Mouse (Mus musculus): Measurements from ENCODE around the gene Sema3e. TPM values are rescaled to one million over a fixed set of nuclear protein-coding genes. Genes with fewer than 3 reads are reported as not detected.

Gene Sema3e
- total RNA-seq, 4 experiments from 2014 or later: 12.8 to 16.7 (median 15.7) TPM

DNA sequence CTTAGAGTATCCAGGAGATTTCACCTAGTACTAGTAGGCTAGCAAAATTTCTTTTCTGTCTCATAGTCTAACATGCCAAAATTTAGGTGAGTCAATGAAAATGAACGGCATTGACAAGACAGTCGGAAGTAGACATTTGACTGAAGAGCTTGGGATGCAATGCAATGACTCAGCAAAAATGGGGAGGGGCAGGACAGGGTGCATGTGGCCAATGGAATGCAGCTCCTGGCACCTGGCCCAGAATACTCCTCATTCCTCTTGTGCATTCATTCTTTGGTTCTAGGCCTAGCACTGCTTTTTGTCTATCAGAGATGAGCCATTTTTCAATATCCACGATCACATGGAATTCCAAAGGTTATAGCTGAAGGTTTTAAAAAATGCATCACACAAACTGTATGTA, 48.1 kb downstream of the Sema3e start:
- no peak for DNase-seq (ENCODE audit: low spot score in 2 of 2)

GRCm38 (mm10) chr5:14088100-14088499, 63.0 kb downstream of the Sema3e start:
- DNase-seq (ENCODE audit: low spot score in 2 of 2): peak in 1 of 2 experiments; percentile 50

GRCm38 (mm10) chr5:14089875-14090608, 65.0 kb downstream of the Sema3e start:
- no peak for DNase-seq (ENCODE audit: low spot score in 2 of 2)

GRCm38 (mm10) chr5:14090609-14090969, 65.5 kb downstream of the Sema3e start:
- no peak for DNase-seq (ENCODE audit: low spot score in 2 of 2)

- DNase-seq (ENCODE audit: low spot score in 2 of 2): peak in 1 of 2 experiments; percentile 12
Observed at GRCm38 (mm10) chr5:14092262-14092776, 67.2 kb downstream of the Sema3e start.

DNA sequence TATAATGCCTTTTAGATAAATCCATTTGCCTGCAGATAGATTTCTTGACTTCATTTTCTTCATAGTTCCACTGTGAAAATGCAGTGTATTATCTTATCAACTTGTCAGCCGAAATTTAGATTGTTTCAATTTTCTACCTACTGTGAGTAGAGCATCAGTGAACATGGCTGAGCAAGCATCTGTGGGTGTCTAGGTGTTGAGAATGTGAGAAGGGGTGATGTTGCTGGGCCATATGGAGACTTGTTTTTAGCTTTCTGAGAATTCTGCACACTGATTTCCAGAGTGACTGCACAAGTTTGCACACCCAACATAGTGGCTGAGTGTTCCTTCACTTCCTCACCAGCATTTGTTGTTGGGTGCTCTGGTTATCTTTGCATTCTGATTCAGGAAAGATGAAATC, 71.1 kb downstream of the Sema3e start:
- peak in 1 of 2 experiments; percentile 23 for DNase-seq (ENCODE audit: low spot score in 2 of 2)

DNA sequence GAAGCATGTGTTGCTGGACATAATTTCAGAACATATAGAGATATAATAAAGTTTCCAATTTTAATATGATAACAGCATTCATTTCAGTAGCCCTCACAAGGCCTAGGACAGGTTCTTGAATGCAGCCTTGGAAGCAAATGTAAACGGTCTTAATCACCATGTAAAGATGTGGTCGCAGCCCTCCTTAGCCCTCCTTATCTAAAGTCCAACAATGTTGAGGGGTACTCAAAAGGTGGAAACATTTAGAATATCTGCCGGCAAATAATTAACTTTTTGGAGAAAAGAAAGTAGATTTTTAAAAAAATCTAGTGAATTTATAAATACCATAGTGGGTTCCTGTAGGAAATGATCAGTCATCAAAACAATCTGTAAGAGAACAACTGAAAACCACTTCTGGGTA, 73.6 kb downstream of the Sema3e start:
- DNase-seq (ENCODE audit: low spot score in 2 of 2): no peak

DNA sequence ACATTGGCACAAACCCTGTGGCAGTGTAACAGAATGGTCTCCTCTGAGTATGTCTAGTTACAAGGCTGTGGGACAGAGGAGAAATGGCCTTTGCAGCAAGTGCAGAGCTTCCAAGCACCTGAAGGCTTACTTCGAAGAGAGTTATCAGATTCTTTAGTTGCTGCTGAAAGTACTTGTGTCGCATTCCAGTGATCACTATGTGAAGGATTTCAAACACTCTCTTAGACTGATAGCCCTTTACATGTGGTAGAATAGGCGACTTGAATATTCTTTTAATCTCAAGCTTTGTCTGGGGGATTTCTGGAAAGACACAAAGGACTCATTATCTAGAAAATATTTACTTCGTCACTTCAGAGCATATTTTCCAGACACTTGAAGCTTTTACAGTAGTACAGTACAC, 82.3 kb downstream of the Sema3e start:
- no peak for DNase-seq (ENCODE audit: low spot score in 2 of 2)

GRCm38 (mm10) chr5:14109001-14109400, 83.9 kb downstream of the Sema3e start:
- no peak for DNase-seq (ENCODE audit: low spot score in 2 of 2)

- DNase-seq (ENCODE audit: low spot score in 2 of 2): no peak
Observed at GRCm38 (mm10) chr5:14111401-14111800, 86.3 kb downstream of the Sema3e start.

- DNase-seq (ENCODE audit: low spot score in 2 of 2): no peak
Observed at GRCm38 (mm10) chr5:14121902-14122301, 96.8 kb downstream of the Sema3e start.

DNA sequence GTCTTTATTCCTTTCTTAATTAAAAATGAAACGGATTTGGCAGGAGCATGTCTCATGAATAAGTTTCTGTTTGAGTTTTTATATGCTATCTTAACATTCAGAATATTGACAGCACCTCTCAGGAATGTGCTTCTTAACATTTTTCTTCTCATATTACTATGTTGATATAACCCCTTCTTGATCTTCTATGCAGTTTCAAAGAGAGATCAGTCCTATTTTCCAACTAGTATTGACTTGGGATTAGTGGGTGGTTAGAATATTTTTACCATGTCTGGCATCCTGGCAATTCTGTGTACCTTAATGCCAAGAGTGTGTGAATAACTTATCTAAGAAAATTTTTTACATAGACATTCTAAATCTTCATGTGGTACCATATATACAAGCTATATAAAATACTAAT, 101.5 kb downstream of the Sema3e start:
- DNase-seq (ENCODE audit: low spot score in 2 of 2): no peak

GRCm38 (mm10) chr5:14135929-14136328, 110.9 kb downstream of the Sema3e start:
- DNase-seq (ENCODE audit: low spot score in 2 of 2): no peak

DNA sequence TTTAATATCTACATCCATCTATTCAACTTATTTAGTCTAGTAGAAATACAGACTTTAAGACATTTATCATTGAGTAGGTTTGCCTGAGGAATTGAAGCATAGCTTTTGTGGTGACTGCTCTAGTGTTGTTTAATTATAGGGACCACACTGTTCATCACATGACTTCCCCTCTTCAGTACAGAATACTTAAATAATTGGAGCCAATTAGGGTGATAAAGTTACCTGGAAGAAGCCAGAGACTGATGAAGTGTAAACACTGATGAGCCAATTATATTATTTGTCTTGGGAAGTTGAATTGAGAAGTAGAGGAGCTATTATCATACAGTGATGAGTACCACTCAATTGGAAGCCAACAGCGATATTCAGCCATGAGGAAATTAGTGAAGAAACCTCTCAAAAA, 113.6 kb downstream of the Sema3e start:
- no peak for DNase-seq (ENCODE audit: low spot score in 2 of 2)

GRCm38 (mm10) chr5:14162579-14162978, 137.5 kb downstream of the Sema3e start:
- DNase-seq (ENCODE audit: low spot score in 2 of 2): no peak

GRCm38 (mm10) chr5:14163280-14163679, 138.2 kb downstream of the Sema3e start:
- DNase-seq (ENCODE audit: low spot score in 2 of 2): no peak

GRCm38 (mm10) chr5:14167776-14168175, 142.7 kb downstream of the Sema3e start:
- DNase-seq (ENCODE audit: low spot score in 2 of 2): no peak

DNA sequence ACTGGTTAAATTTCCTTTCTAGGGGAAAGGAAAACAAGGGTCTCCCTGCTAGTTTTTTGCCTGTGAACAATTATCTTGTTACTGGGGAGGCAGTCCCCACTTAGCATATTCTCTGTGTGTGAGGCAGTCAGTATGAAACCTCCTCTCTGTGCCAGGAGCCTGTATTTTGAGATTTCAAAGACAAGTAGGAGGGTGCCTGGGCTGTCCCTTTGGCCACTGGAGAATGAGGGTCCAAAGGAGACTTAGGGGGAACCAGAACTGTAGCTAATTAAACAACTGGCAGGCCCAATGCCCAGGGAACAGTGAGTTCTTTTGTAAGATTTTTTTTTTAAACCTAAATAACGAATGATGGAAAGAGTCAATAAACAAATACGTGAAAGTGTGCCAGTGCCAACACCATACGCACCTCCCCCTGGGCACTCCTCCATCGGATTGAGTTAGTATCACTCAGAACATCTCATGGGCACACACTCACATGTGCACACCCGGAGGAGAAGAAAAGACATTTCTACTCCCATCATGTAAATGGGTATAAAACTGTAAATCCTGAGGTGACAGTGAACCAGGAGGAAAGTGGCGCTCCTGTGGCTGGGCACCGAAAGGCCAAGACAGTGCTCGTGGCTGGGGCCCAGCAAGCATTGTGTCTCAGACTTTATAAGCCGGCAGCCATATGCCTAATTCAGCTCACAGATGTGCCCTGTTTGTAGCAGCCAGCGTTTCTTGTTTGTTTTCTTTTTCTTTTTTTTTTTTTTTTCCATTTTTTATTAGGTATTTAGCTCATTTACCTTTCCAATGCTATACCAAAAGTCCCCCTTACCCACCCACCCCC, 148.5 kb downstream of the Sema3e start:
- no peak for DNase-seq (ENCODE audit: low spot score in 2 of 2)

- DNase-seq (ENCODE audit: low spot score in 2 of 2): no peak
Observed at GRCm38 (mm10) chr5:14180571-14180970, 155.5 kb downstream of the Sema3e start.

GRCm38 (mm10) chr5:14182156-14182555, 157.1 kb downstream of the Sema3e start:
- no peak for DNase-seq (ENCODE audit: low spot score in 2 of 2)

GRCm38 (mm10) chr5:14195172-14195819, 170.2 kb downstream of the Sema3e start:
- DNase-seq (ENCODE audit: low spot score in 2 of 2): no peak

Data from left cerebral cortex, adult 8-10 months (tissue).